Mouse (Mus musculus) testis, adult 2 months (tissue): ENCODE measurements around the gene Daxx. TPM values are rescaled to one million over a fixed set of nuclear protein-coding genes. Genes with fewer than 3 reads are reported as not detected.

ENCODE experiments used
- H3K27ac ChIP-seq: fragments of 200-500 bp; 2 replicates; pipeline ENCODE4 v1.5.1; 2012; ENCODE audit warnings: low read depth, low read length; ENCODE audit not compliant: control insufficient read depth, insufficient read depth
- H3K27me3 ChIP-seq: fragments of 200-500 bp; 2 replicates; pipeline ENCODE4 v1.6.1; 2012; ENCODE audit warnings: mild to moderate bottlenecking, low read length, moderate library complexity; ENCODE audit not compliant: control insufficient read depth, insufficient read depth
- H3K36me3 ChIP-seq: fragments of 200-500 bp; 2 replicates; pipeline ENCODE4 v1.6.1; 2012; ENCODE audit warnings: mild to moderate bottlenecking, low read length; ENCODE audit not compliant: control insufficient read depth, insufficient read depth
- H3K4me1 ChIP-seq: fragments of 200-500 bp; 2 replicates; pipeline ENCODE4 v1.6.1; 2012; ENCODE audit warnings: low read length; ENCODE audit not compliant: control insufficient read depth, insufficient read depth
- H3K4me3 ChIP-seq: fragments of 200-500 bp; 2 replicates; pipeline ENCODE4 v1.5.1; 2012; ENCODE audit warnings: low read depth, mild to moderate bottlenecking, low read length, moderate library complexity, mixed read lengths; ENCODE audit not compliant: control insufficient read depth
- CTCF ChIP-seq: fragments of 200-500 bp; IDR thresholded peaks from 2 replicates; pipeline ENCODE4 v1.5.1; 2012; ENCODE audit warnings: low read depth, mild to moderate bottlenecking, inconsistent platforms, low read length, moderate library complexity; ENCODE audit not compliant: control insufficient read depth, insufficient read depth, insufficient replicate concordance
- POLR2A ChIP-seq: fragments of 200-500 bp; IDR thresholded peaks from 2 replicates; pipeline ENCODE4 v1.6.1; 2012; ENCODE audit warnings: low read depth, mild to moderate bottlenecking, inconsistent platforms, low read length, moderate library complexity; ENCODE audit not compliant: control insufficient read depth
- polyA plus RNA-seq: library from polyadenylated mRNA; depleted of rRNA; stranded (reverse); fragments of >200 nt; gene quantifications from 2 replicates; pipeline ENCODE4 v1.2.3, GENCODE M21; 2012; rRNA removed

Gene Daxx
- polyA plus RNA-seq, 1 experiment = 157 TPM

GRCm38 (mm10) chr17:33959948-33960347 is 50.7 kb downstream of the Daxx start:
- no peak for TF ChIP-seq CTCF
- TF ChIP-seq POLR2A = no peak

GRCm38 (mm10) chr17:33962876-33963275 is 53.7 kb downstream of the Daxx start:
- TF ChIP-seq POLR2A = no peak
- TF ChIP-seq CTCF = no peak
- Histone ChIP-seq H3K27me3 (no peaks in the 10 kb centered on the region), H3K27ac (no peak overlapping the region), H3K4me1 (no peaks in the 10 kb centered on the region), H3K4me3 (no peak overlapping the region), H3K36me3 (no peaks in the 10 kb centered on the region; the same call in none of the 2 replicates)

More at GRCm38 (mm10) chr17:33959948-33960347, 50.7 kb downstream of the Daxx start:
- Histone ChIP-seq H3K27me3 (no peaks in the 10 kb centered on the region), H3K4me3 (no peak overlapping the region), H3K27ac (no peak overlapping the region), H3K4me1 (peaks cover 3% of the 10 kb centered on the region), H3K36me3 (no peaks in the 10 kb centered on the region; the same call in none of the 2 replicates)

Other genes with a start within 250 kb of the Daxx start
- 75.6 and 92.2 TPM in 2 replicates for gene Hnrnpm, start 222.6 kb upstream of the Daxx start, polyA plus RNA-seq
- gene March2, start 190.7 kb upstream of the Daxx start, polyA plus RNA-seq = 92.4 and 96.3 TPM in 2 replicates
- 184 and 196 TPM in 2 replicates for gene Rab11b, start 148.9 kb upstream of the Daxx start, polyA plus RNA-seq
- 3.3 and 4.3 TPM in 2 replicates for gene Angptl4, start 127.6 kb upstream of the Daxx start, polyA plus RNA-seq
- 146 and 156 TPM in 2 replicates for gene Kank3, start 98.9 kb upstream of the Daxx start, polyA plus RNA-seq
- gene Rps28, start 84.9 kb upstream of the Daxx start, polyA plus RNA-seq = 716 and 819 TPM in 2 replicates
- 601 and 663 TPM in 2 replicates for gene Ndufa7, start 84.8 kb upstream of the Daxx start, polyA plus RNA-seq
- gene Cd320, start 66.3 kb upstream of the Daxx start, polyA plus RNA-seq = 264 and 291 TPM in 2 replicates
- gene Gm7029, start 35.6 kb upstream of the Daxx start, polyA plus RNA-seq = not detected in 2 replicates
- gene Kifc1, start 18.8 kb upstream of the Daxx start, polyA plus RNA-seq = 7.7 and 8.6 TPM in 2 replicates
- not detected in 2 replicates for gene Platr17, start 4.3 kb upstream of the Daxx start, polyA plus RNA-seq
- gene Tapbp, start 6.5 kb downstream of the Daxx start, polyA plus RNA-seq = 71.7 and 80.8 TPM in 2 replicates
- gene Zbtb22, start 6.5 kb downstream of the Daxx start, polyA plus RNA-seq = 65.0 and 66.5 TPM in 2 replicates
- gene Rgl2, start 20.1 kb downstream of the Daxx start, polyA plus RNA-seq = 83.4 and 93.0 TPM in 2 replicates
- gene Pfdn6, start 30.9 kb downstream of the Daxx start, polyA plus RNA-seq = 54.8 and 58.7 TPM in 2 replicates
- gene Wdr46, start 31.2 kb downstream of the Daxx start, polyA plus RNA-seq = 25.1 and 25.4 TPM in 2 replicates
- 9.1 and 10.4 TPM in 2 replicates for gene B3galt4, start 42.1 kb downstream of the Daxx start, polyA plus RNA-seq
- gene Vps52, start 46.4 kb downstream of the Daxx start, polyA plus RNA-seq = 45.7 and 48.5 TPM in 2 replicates
- gene Rps18, start 46.6 kb downstream of the Daxx start, polyA plus RNA-seq = 212 and 239 TPM in 2 replicates
- gene H2-K1, start 90.9 kb downstream of the Daxx start, polyA plus RNA-seq = 276 and 298 TPM in 2 replicates
- gene Ring1, start 115.3 kb downstream of the Daxx start, polyA plus RNA-seq = 27.8 and 31.4 TPM in 2 replicates
- 24.5 and 25.0 TPM in 2 replicates for gene H2-Ke6, start 118.6 kb downstream of the Daxx start, polyA plus RNA-seq
- gene Slc39a7, start 122.3 kb downstream of the Daxx start, polyA plus RNA-seq = 33.4 and 36.3 TPM in 2 replicates
- 25.5 and 28.0 TPM in 2 replicates for gene Rxrb, start 122.4 kb downstream of the Daxx start, polyA plus RNA-seq
- 2.4 and 2.8 TPM in 2 replicates for gene Col11a2, start 130.0 kb downstream of the Daxx start, polyA plus RNA-seq
- 0.10 and 0.22 TPM in 2 replicates for gene H2-Oa, start 182.9 kb downstream of the Daxx start, polyA plus RNA-seq
- 33.8 and 40.7 TPM in 2 replicates for gene H2-DMa, start 210.1 kb downstream of the Daxx start, polyA plus RNA-seq
- gene Brd2, start 213.2 kb downstream of the Daxx start, polyA plus RNA-seq = 164 and 178 TPM in 2 replicates
- gene H2-DMb2, start 233.9 kb downstream of the Daxx start, polyA plus RNA-seq = 0.27 and 0.41 TPM in 2 replicates
- 8.0 and 9.5 TPM in 2 replicates for gene H2-DMb1, start 243.7 kb downstream of the Daxx start, polyA plus RNA-seq